Mouse (Mus musculus): ENCODE measurements around the gene Col8a2. TPM values are rescaled to one million over a fixed set of nuclear protein-coding genes. Genes with fewer than 3 reads are reported as not detected.

The Col8a2 gene
- polyA plus RNA-seq, 1 experiment from 2014 or later = 79.7 TPM

- Histone ChIP-seq H3K36me3 (peaks cover 4% of the 10 kb centered on the region; the same call in 1 of the 2 replicates), H3K27me3 (peaks cover 12% of the 10 kb centered on the region; the same call in 1 of the 2 replicates), H3K9me3 (no peaks in the 10 kb centered on the region), H3K4me1 (peaks cover 20% of the 10 kb centered on the region), H3K9ac (no peak overlapping the region), H3K4me2 (no peak overlapping the region), H3K27ac (no peak overlapping the region), H3K4me3 (no peak overlapping the region)
- no peak for ATAC-seq (ENCODE audit: insufficient number of reproducible peaks, low FRiP score, low TSS enrichment, low read depth)
- 4% methylated on average over 2 of the region's 2 CpGs for WGBS
Measured at GRCm38 (mm10) chr4:126306827-126307226, 20.2 kb downstream of the Col8a2 start.

- Histone ChIP-seq H3K9me3 (no peaks in the 10 kb centered on the region), H3K4me3 (no peak overlapping the region), H3K4me1 (peaks cover 35% of the 10 kb centered on the region), H3K27ac (peak overlapping the region; percentile 22; the same call in 1 of the 2 replicates), H3K4me2 (peak overlapping the region; percentile 30), H3K27me3 (no peaks in the 10 kb centered on the region), H3K36me3 (peaks cover 4% of the 10 kb centered on the region; the same call in 1 of the 2 replicates), H3K9ac (no peak overlapping the region)
- 17% methylated on average over 20 of the region's 20 CpGs for WGBS
- ATAC-seq (ENCODE audit: insufficient number of reproducible peaks, low FRiP score, low TSS enrichment, low read depth) = peak; percentile 27; the same call in 1 of the 2 replicates
Measured at GRCm38 (mm10) chr4:126309211-126309921, 22.8 kb downstream of the Col8a2 start.

- peak overlapping the region; percentile 22 for H3K27ac ChIP-seq
- ATAC-seq (ENCODE audit: insufficient number of reproducible peaks, low FRiP score, low TSS enrichment, low read depth) = peak; percentile 46; the same call in 1 of the 2 replicates
- no peak overlapping the region for H3K4me3 ChIP-seq
Measured at GRCm38 (mm10) chr4:126309922-126310309, 23.3 kb downstream of the Col8a2 start.

GRCm38 (mm10) chr4:126310344-126310743 lies 23.8 kb downstream of the Col8a2 start:
- Histone ChIP-seq H3K4me1 (peaks cover 38% of the 10 kb centered on the region), H3K27me3 (no peaks in the 10 kb centered on the region)
- WGBS = 79% methylated on average over 7 of the region's 7 CpGs

More at GRCm38 (mm10) chr4:126309922-126310309, 23.3 kb downstream of the Col8a2 start:
- WGBS = under 1% methylated on average over 7 of the region's 7 CpGs
- H3K27me3 ChIP-seq = no peaks in the 10 kb centered on the region
- no peaks in the 10 kb centered on the region for H3K9me3 ChIP-seq
- H3K4me1 ChIP-seq = peaks cover 38% of the 10 kb centered on the region
- peaks cover 9% of the 10 kb centered on the region; the same call in 1 of the 2 replicates for H3K36me3 ChIP-seq
- no peak overlapping the region for H3K9ac ChIP-seq
- peak overlapping the region; percentile 30 for H3K4me2 ChIP-seq

GRCm38 (mm10) chr4:126311566-126312200 lies 25.1 kb downstream of the Col8a2 start:
- H3K27me3 ChIP-seq = no peaks in the 10 kb centered on the region
- H3K36me3 ChIP-seq = peaks cover 24% of the 10 kb centered on the region
- peaks cover 42% of the 10 kb centered on the region for H3K4me1 ChIP-seq
- H3K4me3 ChIP-seq = no peak overlapping the region
- WGBS = 89% methylated on average over 16 of the region's 16 CpGs
- H3K9me3 ChIP-seq = no peaks in the 10 kb centered on the region
- H3K4me2 ChIP-seq = no peak overlapping the region
- peak overlapping the region; percentile 69; the same call in 1 of the 2 replicates for H3K27ac ChIP-seq
- H3K9ac ChIP-seq = no peak overlapping the region
- no peak for ATAC-seq (ENCODE audit: insufficient number of reproducible peaks, low FRiP score, low TSS enrichment, low read depth)

More at GRCm38 (mm10) chr4:126310344-126310743, 23.8 kb downstream of the Col8a2 start:
- ATAC-seq (ENCODE audit: insufficient number of reproducible peaks, low FRiP score, low TSS enrichment, low read depth) = no peak
- Histone ChIP-seq H3K27ac (peak overlapping the region; percentile 6; the same call in 1 of the 2 replicates), H3K9me3 (no peaks in the 10 kb centered on the region), H3K4me3 (no peak overlapping the region), H3K4me2 (no peak overlapping the region), H3K36me3 (peaks cover 11% of the 10 kb centered on the region; the same call in 1 of the 2 replicates), H3K9ac (no peak overlapping the region)

GRCm38 (mm10) chr4:126313202-126313601 lies 26.6 kb downstream of the Col8a2 start:
- no peak overlapping the region for H3K4me3 ChIP-seq
- H3K9ac ChIP-seq = no peak overlapping the region
- H3K4me1 ChIP-seq = peaks cover 42% of the 10 kb centered on the region
- ATAC-seq (ENCODE audit: insufficient number of reproducible peaks, low FRiP score, low TSS enrichment, low read depth) = no peak
- 29% methylated on average over 5 of the region's 5 CpGs for WGBS
- H3K9me3 ChIP-seq = no peaks in the 10 kb centered on the region
- H3K27ac ChIP-seq = peak overlapping the region; percentile 69
- H3K27me3 ChIP-seq = no peaks in the 10 kb centered on the region
- H3K36me3 ChIP-seq = peaks cover 39% of the 10 kb centered on the region
- no peak overlapping the region for H3K4me2 ChIP-seq

- H3K27ac ChIP-seq = peak overlapping the region; percentile 76
- H3K4me2 ChIP-seq = no peak overlapping the region
- H3K36me3 ChIP-seq = peaks cover 50% of the 10 kb centered on the region
Measured at GRCm38 (mm10) chr4:126314393-126314792, 27.8 kb downstream of the Col8a2 start.

GRCm38 (mm10) chr4:126315931-126316330 lies 29.3 kb downstream of the Col8a2 start:
- Histone ChIP-seq H3K4me1 (peaks cover 42% of the 10 kb centered on the region), H3K27me3 (no peaks in the 10 kb centered on the region), H3K27ac (no peak overlapping the region), H3K9ac (no peak overlapping the region), H3K9me3 (no peaks in the 10 kb centered on the region), H3K4me3 (no peak overlapping the region), H3K36me3 (peaks cover 45% of the 10 kb centered on the region), H3K4me2 (no peak overlapping the region)
- no peak for ATAC-seq (ENCODE audit: insufficient number of reproducible peaks, low FRiP score, low TSS enrichment, low read depth)
- WGBS = 44% methylated on average over 5 of the region's 5 CpGs

More at GRCm38 (mm10) chr4:126314393-126314792, 27.8 kb downstream of the Col8a2 start:
- 26% methylated on average over 10 of the region's 10 CpGs for WGBS
- no peak overlapping the region for H3K9ac ChIP-seq
- H3K27me3 ChIP-seq = no peaks in the 10 kb centered on the region
- peaks cover 39% of the 10 kb centered on the region for H3K4me1 ChIP-seq
- H3K9me3 ChIP-seq = no peaks in the 10 kb centered on the region
- no peak overlapping the region for H3K4me3 ChIP-seq
- ATAC-seq (ENCODE audit: insufficient number of reproducible peaks, low FRiP score, low TSS enrichment, low read depth) = no peak

GRCm38 (mm10) chr4:126316443-126317040 lies 29.9 kb downstream of the Col8a2 start:
- H3K4me1 ChIP-seq = peaks cover 43% of the 10 kb centered on the region
- H3K9me3 ChIP-seq = no peaks in the 10 kb centered on the region
- H3K36me3 ChIP-seq = peaks cover 45% of the 10 kb centered on the region
- no peak overlapping the region for H3K4me3 ChIP-seq
- ATAC-seq (ENCODE audit: insufficient number of reproducible peaks, low FRiP score, low TSS enrichment, low read depth) = no peak
- H3K27ac ChIP-seq = no peak overlapping the region
- H3K27me3 ChIP-seq = no peaks in the 10 kb centered on the region
- H3K4me2 ChIP-seq = no peak overlapping the region
- WGBS = 93% methylated on average over 13 of the region's 13 CpGs
- no peak overlapping the region for H3K9ac ChIP-seq

GRCm38 (mm10) chr4:126319806-126320205 lies 33.2 kb downstream of the Col8a2 start:
- Histone ChIP-seq H3K36me3 (peaks cover 42% of the 10 kb centered on the region), H3K27ac (no peak overlapping the region), H3K4me3 (no peak overlapping the region), H3K4me1 (peaks cover 30% of the 10 kb centered on the region), H3K4me2 (no peak overlapping the region), H3K9ac (no peak overlapping the region), H3K27me3 (no peaks in the 10 kb centered on the region), H3K9me3 (no peaks in the 10 kb centered on the region)
- ATAC-seq (ENCODE audit: insufficient number of reproducible peaks, low FRiP score, low TSS enrichment, low read depth) = no peak
- WGBS = 81% methylated on average over 6 of the region's 6 CpGs

GRCm38 (mm10) chr4:126321111-126321853 lies 34.7 kb downstream of the Col8a2 start, which contains the start of gene Adprhl2:
TSS of gene Adprhl2 (minus strand) at chr4:126321703.
- ATAC-seq (ENCODE audit: insufficient number of reproducible peaks, low FRiP score, low TSS enrichment, low read depth) = peak; percentile 78
- Histone ChIP-seq H3K9ac (peak within 1 kb of the TSS; percentile 83), H3K9me3 (no peaks in the 10 kb centered on the region), H3K4me3 (peak within 1 kb of the TSS; percentile 90), H3K27ac (peak within 1 kb of the TSS; percentile 87), H3K27me3 (no peaks in the 10 kb centered on the region), H3K36me3 (peaks cover 30% of the 10 kb centered on the region), H3K4me1 (peaks cover 34% of the 10 kb centered on the region), H3K4me2 (peak within 1 kb of the TSS; percentile 78)
- under 1% methylated on average over 72 of the region's 80 CpGs for WGBS

Data from limb, embryonic 15.5 days (tissue).